Mouse (Mus musculus) cortical plate, adult 2 months (tissue): ENCODE results near the gene Insr.

Source experiments
- CTCF ChIP-seq: fragments of 200-500 bp; IDR thresholded peaks from 2 replicates; pipeline ENCODE4 v1.5.1; 2011; ENCODE audit warnings: mild to moderate bottlenecking, control low read depth, low read length; ENCODE audit not compliant: insufficient read depth; ENCODE audit errors: extremely low read depth
- POLR2A ChIP-seq: fragments of 200-500 bp; IDR thresholded peaks from 2 replicates; pipeline ENCODE4 v1.6.1; 2011; ENCODE audit warnings: mild to moderate bottlenecking, low read length, control low read depth; ENCODE audit not compliant: insufficient read depth; ENCODE audit errors: extremely low read depth

- TF ChIP-seq CTCF (no peak), POLR2A (no peak)
These were observed 28.3 kb downstream of the Insr start for GRCm38 (mm10) chr8:3251101-3251500.
